Mouse (Mus musculus): ENCODE data around the gene Drg1.
A peak's percentile ranks its signal among the peaks of the same experiment; 100 is the strongest.

Drg1 gene

DNA sequence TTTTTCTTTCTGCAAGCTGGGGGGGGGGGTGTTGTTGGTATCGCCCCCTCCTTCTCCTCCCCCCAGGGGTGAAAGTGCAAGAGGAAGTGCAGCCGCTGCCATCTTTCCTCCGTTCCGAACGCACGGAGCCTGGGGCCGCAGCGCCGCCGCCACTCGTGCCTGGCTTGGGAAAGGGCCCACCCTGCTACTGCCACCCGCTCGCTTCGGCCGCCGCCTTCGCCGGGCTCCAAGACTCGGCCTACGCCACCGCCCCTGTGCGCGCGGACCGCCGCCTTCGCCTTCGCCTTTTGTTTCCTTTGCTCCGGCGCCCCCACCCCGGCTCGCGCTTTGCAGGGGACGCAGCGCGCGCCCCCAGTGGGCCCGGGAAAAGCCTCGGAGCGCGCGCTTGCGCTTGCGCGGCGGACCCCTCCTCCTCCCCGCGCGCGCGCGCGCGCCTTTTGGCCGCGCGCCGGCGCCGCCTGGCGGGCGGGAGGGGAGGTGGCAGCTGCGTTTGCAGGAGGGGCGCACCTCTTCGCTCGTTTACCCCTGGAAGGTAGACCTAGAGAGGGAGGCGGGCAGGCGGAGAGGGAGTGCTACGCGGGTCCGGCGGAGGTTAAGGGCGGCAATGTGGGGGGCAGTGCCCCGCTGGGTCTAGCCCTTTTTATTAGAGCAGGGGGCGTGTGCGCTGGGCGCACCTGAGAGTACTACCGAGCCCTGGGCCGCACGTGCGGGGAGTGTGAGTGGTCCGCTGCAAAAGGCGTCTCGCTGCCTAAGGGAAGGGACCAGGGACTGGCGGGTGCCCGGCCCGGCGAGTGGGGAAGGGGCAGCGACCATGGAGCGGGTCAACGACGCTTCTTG is 23.8 kb upstream of the Drg1 start:
- DNase-seq (ENCODE audit: low spot score): peak; percentile 70

DNA sequence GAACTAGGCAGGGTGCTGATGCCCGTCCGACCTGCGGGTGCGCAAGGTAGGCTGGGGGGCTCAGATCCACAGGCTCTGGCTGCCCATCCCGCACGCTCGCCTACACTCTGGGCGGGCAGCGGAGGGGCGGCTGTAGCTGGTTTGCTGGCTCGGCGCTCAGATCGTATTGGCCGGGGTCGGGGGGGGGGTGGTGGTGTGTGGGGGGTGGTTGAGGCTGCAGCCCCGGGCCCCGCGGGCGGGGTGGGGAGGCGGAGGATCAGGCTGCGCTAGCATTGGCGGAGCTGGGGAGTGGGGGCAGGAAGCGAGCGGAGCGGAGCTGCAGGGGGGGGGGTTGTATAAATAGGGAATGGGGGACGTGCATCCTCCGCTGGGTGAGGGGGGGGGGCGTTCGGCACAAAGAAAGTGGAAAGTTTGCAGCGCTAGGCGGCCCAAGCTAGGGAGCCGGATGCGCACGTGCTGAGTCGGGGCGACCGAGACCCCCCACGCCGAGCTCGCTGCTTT is 23.1 kb upstream of the Drg1 start:
- no peak for DNase-seq (ENCODE audit: low spot score)

DNA sequence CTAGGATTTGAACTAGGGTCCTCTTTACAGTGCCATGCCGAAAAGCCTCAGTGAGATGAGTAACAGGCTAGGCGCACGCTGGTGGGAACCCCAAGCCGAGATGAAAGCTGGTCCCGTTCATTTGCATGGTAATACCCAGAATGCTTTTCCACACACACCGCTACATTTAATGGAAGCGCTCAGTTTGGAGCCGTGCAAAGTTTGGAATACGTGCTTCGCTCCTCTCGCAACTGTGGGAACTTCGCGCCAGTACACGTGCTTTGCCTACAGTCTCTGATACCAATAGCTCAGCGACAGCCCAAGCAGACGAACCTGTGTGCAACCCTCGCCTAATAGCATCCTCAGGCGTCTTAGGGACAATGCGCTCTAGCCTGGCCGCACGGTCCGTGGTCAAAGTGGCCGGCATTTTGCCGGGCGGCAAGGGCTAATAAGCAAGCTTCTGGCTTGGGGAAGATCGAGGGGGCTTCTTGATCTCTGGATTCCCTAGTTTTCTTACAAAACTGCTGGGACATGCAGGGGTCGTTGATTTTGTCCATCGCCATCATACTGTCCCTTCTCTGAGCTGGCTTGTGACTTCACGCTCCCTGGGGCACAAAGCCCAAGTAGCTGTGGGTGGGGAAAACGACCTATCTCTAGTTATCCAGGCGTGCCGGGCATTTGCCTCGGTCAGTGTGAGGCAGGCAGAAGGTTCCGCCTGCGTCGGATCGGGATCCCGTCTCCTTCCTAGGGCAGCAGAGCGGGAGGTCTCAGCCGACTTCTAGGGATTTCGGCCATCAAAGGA is 22.5 kb upstream of the Drg1 start, which contains the start of gene Patz1:
Gene Patz1, plus strand, starts transcription at position 354 of the 781 bp plus-strand sequence.
- peak; percentile 46 for DNase-seq (ENCODE audit: low spot score)

DNA sequence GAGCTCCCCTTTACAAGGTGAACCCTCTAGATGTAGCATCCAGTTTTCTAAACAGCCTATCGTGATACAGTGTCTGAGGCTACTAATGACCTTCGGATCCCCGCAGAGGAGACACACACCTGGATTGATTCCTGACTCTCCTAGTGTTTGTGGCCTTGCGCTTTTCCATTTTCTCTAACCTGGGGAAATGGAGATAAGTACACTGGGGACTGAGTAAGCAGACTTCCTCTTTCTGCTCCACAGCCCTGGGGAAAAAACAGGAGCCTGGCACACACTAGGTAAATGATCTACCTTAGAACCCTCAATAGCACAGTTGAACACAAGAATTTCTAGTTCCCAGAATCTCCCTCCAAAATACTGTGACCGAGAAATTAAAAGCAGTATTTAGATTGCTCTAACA is 21.7 kb upstream of the Drg1 start:
- DNase-seq (ENCODE audit: low spot score): no peak

DNA sequence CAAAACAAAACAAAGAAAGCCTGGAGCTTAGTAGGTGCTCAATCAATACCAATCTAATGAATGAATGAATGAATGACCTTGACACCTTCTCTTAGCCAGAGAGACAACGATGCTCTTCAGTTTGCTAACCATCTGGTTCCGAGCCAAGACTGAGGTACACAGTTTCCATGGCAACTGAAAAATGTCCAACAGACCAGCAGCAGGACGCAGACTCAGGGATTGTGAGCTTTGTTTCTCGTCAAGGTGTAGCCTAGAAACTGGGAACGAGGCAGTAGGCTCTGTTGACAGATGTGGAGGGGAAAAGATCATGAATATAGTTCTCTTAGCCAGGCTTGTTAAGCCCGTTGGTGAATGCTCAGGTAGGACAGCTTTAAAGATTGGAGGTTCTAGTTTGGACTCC is 20.9 kb upstream of the Drg1 start:
- DNase-seq (ENCODE audit: low spot score): no peak

DNA sequence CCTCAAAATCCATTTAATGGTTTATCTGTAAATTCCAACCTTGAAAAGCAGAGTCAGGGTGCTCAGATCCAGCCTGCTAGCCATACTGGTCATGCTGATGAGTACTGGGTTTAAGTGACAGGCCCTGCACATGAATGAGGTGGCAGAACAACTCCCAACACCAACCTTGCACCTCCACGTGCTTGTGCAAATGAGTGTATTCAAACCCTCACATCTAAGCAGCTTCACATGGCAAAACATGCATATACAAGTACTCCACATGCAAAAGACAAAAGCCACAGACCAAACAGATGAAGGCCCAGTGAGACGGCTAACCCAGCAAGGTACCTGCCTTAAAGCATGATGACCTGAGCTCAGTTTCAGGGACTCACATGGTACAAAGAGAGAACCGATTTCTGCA is 19.7 kb upstream of the Drg1 start:
- no peak for DNase-seq (ENCODE audit: low spot score)

DNA sequence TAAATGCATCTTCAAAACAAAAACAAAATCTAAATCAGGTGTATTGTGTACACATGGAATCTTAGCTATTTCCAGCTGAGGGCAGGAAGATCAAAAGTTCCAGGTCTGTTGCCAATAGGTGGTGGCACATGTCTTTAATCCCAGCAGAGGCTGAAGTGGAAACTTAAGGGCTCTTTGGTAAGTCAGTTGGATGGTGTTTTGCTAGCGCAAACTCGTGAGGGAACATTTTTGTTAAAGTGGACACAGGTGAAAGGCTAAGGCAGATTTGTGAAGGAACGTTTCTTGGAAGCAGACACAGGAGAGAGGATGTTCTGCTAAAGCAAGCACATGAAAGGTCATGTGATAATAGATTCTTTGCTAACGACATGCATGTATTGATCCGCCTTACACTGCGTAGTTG is 17.4 kb upstream of the Drg1 start:
- DNase-seq (ENCODE audit: low spot score): no peak

DNA sequence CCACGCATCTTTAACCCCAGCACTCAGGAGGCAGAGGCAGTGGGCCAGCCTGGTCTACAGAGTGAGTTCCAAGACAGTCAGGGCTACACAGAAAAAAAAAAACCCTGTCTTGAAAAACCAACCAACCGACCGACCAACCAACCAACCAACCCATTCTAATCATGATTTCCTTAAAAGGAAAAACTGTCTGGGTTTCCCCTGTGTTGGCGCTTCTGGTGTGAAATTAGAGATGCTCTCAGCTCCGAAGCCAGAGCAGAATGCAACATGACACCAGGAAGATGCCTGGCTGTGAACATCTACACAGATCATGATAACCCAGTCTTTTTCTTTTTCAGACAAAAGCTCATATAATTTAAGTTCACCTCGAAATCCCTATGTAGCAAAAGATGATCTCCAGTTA is 16.7 kb upstream of the Drg1 start:
- DNase-seq (ENCODE audit: low spot score): no peak

DNA sequence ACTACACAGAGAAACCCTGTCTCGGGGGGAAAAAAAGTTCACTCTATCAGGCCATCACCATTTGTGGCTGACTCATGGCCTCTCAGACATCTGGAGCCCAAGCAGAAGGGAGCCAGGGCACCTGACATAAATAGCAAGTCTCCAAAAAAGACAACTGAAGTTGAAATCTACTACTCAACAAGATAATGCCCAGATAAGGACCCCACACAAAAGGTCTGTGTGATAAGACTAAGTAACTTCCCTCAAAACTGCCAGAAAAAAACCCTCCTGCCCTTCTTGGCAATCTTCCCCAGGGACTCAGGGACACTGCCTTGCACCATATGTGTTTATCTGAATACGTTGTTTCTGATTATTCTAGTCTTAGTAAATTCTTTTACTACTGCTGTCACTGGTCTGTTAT is 13.5 kb upstream of the Drg1 start:
- no peak for DNase-seq (ENCODE audit: low spot score)

DNA sequence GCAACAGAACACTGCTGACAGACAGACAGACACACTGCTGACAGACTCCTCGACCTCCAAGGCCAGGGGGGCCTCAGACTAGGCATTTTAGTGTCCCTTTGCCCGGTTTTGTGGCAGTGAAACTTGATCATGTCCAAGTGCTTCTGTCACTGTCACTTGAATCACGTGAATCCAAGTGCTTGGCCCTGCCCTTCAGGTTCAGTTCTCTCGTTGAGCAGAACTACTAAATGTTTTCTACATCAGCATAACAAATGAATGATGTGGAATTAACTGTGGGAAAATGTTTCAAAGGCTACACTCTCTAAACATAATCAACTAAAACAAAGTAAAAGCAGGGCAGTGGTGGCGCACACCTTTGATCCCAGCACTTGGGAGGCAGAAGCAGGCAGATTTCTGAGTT is 12.1 kb upstream of the Drg1 start:
- DNase-seq (ENCODE audit: low spot score): no peak

DNA sequence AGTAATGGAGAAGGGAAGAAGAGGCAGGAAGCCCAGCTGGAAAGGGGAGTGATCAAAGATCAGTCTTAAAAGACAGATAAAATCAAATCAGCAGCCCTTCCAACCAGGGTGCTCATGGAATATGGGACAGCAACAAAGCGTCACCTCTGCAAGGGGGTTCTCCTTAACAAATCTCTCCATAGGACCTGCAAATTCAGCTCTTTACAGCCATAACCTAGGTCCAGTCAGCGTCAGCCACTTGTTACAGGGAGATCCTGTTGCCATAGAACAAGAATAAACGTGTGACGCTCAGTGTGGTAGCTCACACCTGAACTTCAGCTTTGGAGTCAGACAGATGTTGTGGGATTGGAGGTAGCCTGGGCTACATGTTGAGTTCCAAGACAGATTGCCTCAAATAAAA is 3.0 kb upstream of the Drg1 start:
- DNase-seq (ENCODE audit: low spot score): no peak

DNA sequence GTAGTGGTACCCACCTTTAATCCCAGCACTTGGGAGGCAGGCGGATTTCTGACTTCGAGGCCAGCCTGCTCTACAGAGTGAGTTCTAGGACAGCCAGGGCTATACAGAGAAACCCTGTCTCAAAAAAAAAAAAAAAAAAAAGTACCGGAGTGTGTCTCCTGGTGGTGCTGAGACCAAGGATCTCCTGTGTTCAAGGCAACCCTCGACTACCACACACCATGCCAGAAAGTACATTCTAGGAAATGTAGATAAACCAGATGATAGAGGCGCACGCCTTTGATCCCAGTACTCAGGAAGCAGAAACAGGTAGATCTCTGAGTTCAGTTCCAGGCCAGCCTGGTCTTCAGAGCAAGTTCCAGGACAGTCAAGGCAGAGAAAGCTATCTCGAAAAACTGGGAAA is 918 bp upstream of the Drg1 start:
- DNase-seq (ENCODE audit: low spot score): no peak

DNA sequence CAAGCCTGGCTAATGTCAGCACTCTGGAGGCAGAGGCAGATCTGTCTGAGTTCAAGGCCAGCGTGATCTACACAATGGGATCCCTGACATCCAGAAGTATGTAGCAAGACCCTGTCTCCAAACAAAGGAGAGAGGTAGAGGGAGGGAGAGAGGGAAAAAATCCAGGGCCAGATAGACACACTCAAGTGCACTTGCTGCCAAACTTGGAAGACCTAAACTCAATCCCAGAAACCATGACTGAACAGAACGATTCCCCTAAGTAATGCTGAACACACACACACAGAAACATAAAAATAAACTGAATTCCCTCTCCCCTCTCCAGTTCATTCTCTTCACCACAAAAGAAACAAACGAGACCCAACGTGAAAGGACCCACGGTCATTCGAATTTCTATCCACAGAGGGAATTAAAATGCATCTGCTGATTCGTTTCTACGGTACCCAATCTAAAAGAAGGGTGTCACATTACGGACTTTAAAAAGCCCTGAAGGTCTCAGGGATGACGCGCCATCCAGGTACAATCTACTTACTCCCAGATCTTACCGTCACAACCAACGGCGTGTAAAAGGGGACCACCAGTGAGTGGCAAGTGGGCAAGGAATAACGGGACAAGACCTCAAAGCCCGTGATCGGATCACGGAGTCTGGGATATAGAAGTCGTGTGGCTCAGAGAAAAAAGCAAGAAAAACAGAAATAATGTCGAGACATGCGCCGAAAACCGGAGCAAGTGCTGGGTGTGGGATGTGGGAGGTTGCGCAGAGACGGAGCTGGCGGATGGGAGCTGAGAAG is 730 bp downstream of the Drg1 start:
- DNase-seq (ENCODE audit: low spot score): no peak

DNA sequence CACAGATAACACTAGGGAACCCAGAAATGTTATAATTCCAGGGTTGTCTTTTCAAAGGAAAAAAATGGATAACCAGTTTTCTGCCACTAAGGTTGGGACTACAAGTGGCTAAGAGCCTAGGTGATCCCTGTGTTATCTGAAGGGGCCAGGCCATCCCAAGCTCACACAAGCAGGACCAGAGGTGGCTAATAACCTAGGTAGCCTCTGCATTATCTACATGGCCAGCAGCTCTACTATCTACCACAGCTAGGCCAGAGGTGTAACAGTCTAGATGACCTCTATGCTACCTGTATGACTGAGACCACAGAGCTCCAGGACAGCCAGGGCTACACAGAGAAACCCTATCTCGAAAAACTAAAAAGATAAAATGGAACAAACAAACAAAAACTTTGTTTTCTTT is 6.7 kb downstream of the Drg1 start:
- no peak for DNase-seq (ENCODE audit: low spot score)

DNA sequence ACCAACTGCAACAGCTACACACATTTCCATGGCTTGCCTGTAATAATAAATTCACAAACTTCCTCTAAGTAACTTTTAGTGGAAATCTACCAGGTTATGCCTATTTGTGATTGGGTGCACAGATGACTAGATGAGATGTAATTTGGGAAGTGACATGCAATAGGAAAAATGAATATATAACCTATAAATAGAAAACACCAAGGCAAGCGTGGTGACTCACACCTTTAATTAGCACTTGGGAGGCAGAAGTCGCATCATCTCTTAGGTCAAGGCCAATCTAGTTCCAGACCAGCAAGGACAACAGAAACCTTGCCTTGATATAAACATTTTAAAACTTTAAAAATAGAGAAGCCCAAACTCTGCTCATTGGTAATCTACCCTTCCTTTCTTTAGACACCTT is 18.8 kb downstream of the Drg1 start:
- DNase-seq (ENCODE audit: low spot score): no peak

DNA sequence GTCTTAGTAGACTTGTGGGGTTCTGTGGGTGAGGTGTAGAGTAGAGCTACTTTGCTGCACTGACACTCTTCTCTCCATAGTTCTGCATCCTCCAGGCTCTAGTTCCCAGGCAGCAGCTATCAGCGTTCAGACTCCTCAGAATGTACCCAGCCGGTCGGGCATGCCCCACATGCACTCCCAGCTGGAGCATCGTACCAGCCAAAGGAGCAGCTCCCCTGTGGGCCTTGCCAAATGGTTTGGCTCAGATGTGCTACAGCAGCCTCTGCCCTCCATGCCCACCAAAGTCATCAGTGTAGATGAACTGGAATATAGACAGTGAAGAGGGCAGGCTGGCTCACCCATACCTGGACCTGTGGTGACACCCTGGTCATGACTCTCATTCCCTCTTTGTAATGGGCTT is 22.4 kb downstream of the Drg1 start:
- DNase-seq (ENCODE audit: low spot score): no peak

DNA sequence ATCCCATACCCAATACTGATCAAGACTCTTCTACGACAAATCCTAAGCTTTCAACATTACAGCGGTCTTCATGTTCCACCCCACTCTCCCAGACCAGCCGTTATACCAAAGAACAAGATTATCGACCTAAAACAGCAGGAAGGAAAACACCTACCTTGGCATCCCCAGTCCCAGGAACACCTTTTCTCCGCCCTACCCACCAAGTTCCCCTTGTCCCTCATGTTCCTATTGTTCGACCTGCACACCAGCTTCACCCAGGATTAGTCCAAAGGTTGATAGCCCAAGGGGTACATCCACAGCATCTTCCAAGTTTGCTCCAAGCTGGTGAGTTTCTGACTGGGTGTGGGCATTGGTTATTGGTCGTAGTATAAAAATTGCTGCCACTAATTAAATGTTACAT is 23.8 kb downstream of the Drg1 start:
- DNase-seq (ENCODE audit: low spot score): no peak

DNA sequence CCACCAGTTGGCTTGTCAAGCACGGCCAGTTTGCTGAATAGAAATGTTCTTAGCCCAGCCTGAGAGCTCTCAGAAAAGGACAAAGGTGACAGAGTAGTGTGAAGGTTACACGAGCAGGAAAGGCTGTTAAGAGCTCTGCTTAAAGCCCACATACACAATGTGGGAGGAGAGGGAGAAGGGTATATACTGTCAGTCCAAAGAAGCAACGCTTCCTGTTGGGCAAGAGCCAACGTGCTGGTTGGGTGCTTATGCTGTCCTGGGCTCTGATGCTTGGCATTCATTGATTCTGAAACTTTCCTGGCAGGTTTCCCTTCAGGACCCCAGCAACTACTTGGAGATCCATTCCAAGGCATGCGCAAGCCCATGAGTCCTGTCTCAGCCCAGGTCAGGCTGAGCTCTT is 30.9 kb downstream of the Drg1 start:
- DNase-seq (ENCODE audit: low spot score): no peak

DNA sequence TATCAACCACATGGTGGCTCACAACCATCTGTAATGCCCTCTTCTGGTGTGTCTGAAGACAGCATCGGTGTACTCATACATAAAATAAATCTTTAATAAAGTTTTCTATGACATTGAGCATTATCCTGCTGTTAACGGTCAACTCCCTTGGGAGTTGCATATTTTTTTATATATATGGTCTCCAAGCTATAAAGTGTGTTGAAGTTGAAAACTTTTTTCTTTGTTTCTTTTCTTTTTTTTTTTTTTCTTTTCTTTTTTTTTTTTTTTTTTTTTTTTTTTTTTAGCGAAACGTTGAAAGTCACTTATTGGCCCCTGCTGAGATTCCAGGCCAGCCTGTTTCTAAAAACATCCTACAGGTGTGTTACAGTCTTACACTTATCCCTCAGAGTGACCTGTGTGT is 32.5 kb downstream of the Drg1 start:
- DNase-seq (ENCODE audit: low spot score): no peak

DNA sequence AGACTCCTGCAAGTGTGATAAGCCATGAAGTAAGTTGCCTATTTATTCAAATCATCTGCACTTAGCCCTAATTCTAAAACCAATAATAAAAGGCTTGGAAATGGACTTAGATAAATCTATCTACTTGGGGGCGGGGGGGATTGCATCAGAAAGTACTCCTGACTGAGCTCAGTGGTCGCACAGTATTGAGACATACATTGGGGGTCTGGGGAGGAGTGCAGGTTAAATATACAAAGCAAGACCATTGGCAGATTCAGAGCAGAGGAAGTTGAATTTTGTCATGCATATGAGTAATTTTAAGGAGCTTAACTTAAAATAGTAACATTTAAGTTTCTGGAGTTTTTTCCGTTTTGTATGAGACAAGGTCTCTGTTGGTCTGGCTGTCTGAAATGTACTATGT is 34.0 kb downstream of the Drg1 start:
- DNase-seq (ENCODE audit: low spot score): no peak

DNA sequence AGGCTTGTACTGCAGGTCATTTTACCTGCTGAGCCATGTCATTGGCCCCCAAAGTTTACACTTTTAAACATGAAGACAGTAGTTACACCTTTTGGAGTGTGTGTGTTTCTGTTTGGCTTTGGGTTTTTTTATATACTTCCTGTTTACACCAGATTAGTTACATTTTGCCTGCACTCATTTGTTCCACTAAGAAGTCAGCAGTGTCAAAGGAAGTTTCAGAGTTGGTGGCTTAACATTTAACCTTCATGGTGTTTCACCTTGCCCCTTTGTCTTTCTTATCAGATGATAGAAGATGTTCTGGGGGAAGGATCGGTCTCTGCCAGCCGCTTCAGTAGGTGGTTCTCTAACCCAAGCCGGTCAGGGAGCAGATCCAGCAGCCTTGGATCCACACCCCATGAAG is 39.1 kb downstream of the Drg1 start:
- no peak for DNase-seq (ENCODE audit: low spot score)

DNA sequence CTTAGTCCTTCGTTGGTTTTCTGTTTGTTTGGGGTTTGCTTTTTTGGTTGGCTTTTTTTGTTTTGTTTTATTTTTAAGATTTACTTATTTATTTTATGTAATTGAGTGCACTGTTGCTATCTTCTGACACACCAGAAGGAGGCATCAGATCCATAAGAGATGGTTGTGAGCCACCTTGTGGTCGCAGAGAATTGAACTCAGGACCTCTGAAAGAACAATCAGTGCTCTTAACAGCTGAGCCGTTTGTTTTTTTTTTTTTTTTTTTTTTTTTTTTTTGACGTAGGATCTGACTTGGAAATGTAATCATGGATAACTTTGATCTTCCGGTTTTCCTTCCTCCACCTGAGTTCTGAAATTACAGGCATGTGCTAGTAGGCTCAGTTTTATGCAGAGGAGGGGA is 43.1 kb downstream of the Drg1 start:
- no peak for DNase-seq (ENCODE audit: low spot score)

DNA sequence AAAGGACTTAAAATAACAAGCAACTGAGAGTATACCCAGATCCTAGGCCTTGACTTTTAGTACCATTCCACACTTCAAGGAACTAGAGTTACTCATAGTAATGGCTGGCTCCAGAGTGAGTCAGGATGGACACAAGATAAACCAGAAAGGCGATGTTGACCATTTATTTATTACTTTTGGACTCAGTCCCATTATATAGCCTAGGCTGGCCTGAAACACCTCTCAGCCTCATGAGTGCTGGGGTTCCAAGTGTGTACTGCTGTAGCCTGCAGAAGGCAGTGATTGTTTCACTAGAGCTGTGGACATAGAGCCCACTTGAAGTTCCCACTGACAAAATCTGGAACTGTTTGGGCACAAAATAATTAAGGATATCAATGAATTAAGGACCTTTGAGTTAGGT is 53.7 kb downstream of the Drg1 start:
- no peak for DNase-seq (ENCODE audit: low spot score)

All from spleen, adult 12 weeks (tissue).